Mouse (Mus musculus) hindbrain, embryonic 16.5 days (tissue): ENCODE measurements around the gene Prkd1. TPM values are rescaled to one million over a fixed set of nuclear protein-coding genes. Genes with fewer than 3 reads are reported as not detected.

ENCODE experiments used
- ATAC-seq: fragments of 200-750 bp; cut with Nextera tagmentation; 2 replicates; pipeline ENCODE4 v1.8.0; 2017; ENCODE audit warnings: moderate TSS enrichment, moderate library complexity
- H3K27ac ChIP-seq: fragments of 300-500 bp; sonication (generic); 2 replicates; pipeline ENCODE4 v1.5.1; 2014; ENCODE audit warnings: low read depth, mild to moderate bottlenecking, control low read depth, low read length, moderate library complexity
- H3K27me3 ChIP-seq: fragments of 300-500 bp; sonication (generic); replicated peaks from 2 replicates; pipeline ENCODE4 v1.6.1; 2014; ENCODE audit warnings: low read length; ENCODE audit not compliant: control insufficient read depth, insufficient read depth
- H3K36me3 ChIP-seq: fragments of 300-500 bp; sonication (generic); 2 replicates; pipeline ENCODE4 v1.6.1; 2014; ENCODE audit warnings: mild to moderate bottlenecking, low read length, moderate library complexity, mixed read lengths; ENCODE audit not compliant: control insufficient read depth, insufficient read depth
- H3K4me1 ChIP-seq: fragments of 300-500 bp; sonication (generic); 2 replicates; pipeline ENCODE4 v1.6.1; 2014; ENCODE audit warnings: low read depth, low read length; ENCODE audit not compliant: control insufficient read depth, insufficient read depth
- H3K4me2 ChIP-seq: fragments of 300-500 bp; sonication (generic); 2 replicates; pipeline ENCODE4 v1.6.1; 2014; ENCODE audit warnings: mild to moderate bottlenecking, low read length, control low read depth, moderate library complexity
- H3K4me3 ChIP-seq: fragments of 300-500 bp; sonication (generic); 2 replicates; pipeline ENCODE4 v1.5.1; 2014; ENCODE audit warnings: mild to moderate bottlenecking, low read length, control low read depth, moderate library complexity
- H3K9ac ChIP-seq: fragments of 300-500 bp; sonication (generic); 2 replicates; pipeline ENCODE4 v1.6.1; 2014; ENCODE audit warnings: low read depth, mild to moderate bottlenecking, control low read depth, low read length, moderate library complexity
- H3K9me3 ChIP-seq: fragments of 300-500 bp; sonication (generic); 2 replicates; pipeline ENCODE4 v1.6.1; 2014; ENCODE audit warnings: mild to moderate bottlenecking, low read length, moderate library complexity; ENCODE audit not compliant: control insufficient read depth
- WGBS: fragments of 180-500 bp; shearing (Covaris S2); extraction: QIAGEN DNeasy Blood & Tissue Kit; methylation state at CpG from one replicate; pipeline ENCODE4 v1.1.7; 2014; 5-methylcytosine and 5-hydroxymethylcytosine counted together
- polyA plus RNA-seq: library from polyadenylated mRNA; unstranded; fragments of >200 nt; fragmentation: Nextera tagmentation; extraction: Ambion mirVana; gene quantifications from 2 replicates; pipeline ENCODE4 v1.2.1, GENCODE M21; 2015

Prkd1 gene
- polyA plus RNA-seq, 1 experiment from 2014 or later: 1.7 TPM

DNA sequence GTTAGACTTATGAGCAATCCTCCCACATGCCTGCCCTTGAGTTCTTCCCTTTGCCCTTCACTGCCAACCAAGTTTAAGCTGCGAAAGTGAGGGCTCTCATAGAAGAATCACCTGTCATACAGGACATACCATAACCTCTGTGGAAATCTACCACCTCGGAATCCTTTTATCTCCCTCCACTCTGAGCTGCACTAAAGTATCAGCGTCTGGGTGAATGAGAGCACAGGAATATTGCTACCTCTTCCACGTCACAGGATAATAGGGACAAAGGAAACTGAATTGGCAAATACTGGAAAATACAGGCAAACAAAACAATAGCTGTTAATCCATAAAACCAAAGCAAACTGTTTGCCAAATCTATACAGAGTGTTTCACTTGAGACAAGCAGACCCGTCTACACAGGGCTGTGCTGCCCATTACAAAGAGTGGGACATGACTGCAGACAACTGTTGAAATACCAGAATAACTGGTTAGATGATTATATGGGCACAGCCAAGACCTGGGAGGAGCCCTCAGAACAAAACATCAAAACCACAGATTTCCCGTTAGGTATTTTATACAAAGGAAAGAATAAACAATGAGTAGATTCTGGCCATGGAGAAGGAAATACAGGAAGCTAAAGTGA lies 60.6 kb downstream of the Prkd1 start:
- no peak overlapping the region for H3K27ac ChIP-seq
- H3K9ac ChIP-seq: no peak overlapping the region
- H3K4me2 ChIP-seq: no peak overlapping the region
- no peaks in the 10 kb centered on the region for H3K4me1 ChIP-seq
- no peak for ATAC-seq
- no peak overlapping the region for H3K4me3 ChIP-seq
- no peaks in the 10 kb centered on the region for H3K9me3 ChIP-seq
- 91% methylated on average over 6 of the region's 6 CpGs for WGBS
- H3K27me3 ChIP-seq: no peaks in the 10 kb centered on the region
- H3K36me3 ChIP-seq: no peaks in the 10 kb centered on the region

DNA sequence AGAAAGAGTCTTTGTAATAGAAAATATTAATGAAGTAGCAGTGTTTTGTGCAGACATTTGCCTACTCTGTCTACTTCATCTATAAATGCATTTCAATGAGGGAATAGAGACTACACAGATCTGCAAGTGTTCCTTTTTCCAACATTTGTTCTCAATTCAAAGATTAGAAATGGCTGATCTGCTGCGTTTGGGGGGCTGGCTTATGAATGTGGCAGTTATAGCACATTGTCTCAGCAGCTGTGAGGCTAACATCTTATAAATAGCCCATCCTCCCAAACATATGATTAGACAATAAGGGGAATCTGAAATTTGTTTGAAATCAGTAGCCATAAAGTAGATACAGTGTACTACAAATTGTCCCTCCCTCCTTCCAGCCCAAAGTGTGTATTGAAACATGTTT lies 83.7 kb downstream of the Prkd1 start:
- peaks cover 4% of the 10 kb centered on the region; the same call in 1 of the 2 replicates for H3K9me3 ChIP-seq
- no peak overlapping the region for H3K9ac ChIP-seq
- H3K27ac ChIP-seq: no peak overlapping the region
- no peak for ATAC-seq
- H3K36me3 ChIP-seq: no peaks in the 10 kb centered on the region
- no peaks in the 10 kb centered on the region for H3K27me3 ChIP-seq
- no peaks in the 10 kb centered on the region for H3K4me1 ChIP-seq
- WGBS: 61% methylated on average over 1 of the region's 1 CpGs
- no peak overlapping the region for H3K4me2 ChIP-seq
- H3K4me3 ChIP-seq: no peak overlapping the region

DNA sequence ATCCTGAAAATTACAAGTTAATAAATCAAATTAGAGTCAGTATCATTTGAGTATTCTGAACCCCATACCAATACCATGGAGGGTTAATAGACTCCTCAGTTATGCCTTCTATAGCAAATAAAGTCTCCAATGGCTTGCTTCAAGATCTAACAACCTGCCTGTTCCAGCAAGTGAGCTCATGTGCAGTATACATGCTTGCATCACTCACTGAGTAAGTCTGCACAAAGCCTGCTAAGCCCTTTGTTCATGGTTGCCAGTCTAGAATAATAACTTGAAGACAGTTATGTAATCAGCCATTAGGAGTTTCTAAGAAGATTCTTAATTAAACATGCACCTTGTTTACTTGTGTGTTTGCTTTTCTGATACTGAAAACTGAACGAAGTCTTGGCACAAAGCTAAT lies 88.4 kb downstream of the Prkd1 start:
- Histone ChIP-seq H3K9ac (no peak overlapping the region), H3K4me2 (no peak overlapping the region), H3K9me3 (peaks cover 4% of the 10 kb centered on the region; the same call in 1 of the 2 replicates), H3K27ac (no peak overlapping the region), H3K36me3 (no peaks in the 10 kb centered on the region), H3K27me3 (no peaks in the 10 kb centered on the region), H3K4me1 (no peaks in the 10 kb centered on the region), H3K4me3 (no peak overlapping the region)
- no peak for ATAC-seq
- 78% methylated on average over 1 of the region's 1 CpGs for WGBS

DNA sequence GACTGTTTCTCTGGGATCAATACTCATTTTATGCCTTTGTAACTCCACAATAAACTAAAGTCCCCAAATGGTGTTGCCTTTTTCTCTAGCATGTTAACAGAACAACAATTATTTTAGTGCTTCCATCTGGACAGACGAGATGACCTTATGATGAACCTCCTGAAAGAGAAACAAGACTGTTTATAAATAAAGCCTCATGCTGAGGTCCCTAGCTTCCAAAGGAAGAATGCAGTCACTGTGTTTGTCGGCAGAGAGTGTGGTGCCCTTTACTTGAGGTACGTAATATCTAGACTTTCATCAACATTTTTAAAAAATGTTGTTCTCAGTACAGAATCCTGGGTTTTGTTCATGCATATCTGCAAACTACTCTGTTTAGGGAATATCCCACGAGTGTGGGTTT lies 90.7 kb downstream of the Prkd1 start:
- Histone ChIP-seq H3K9ac (no peak overlapping the region), H3K27me3 (no peaks in the 10 kb centered on the region), H3K4me1 (no peaks in the 10 kb centered on the region), H3K4me3 (no peak overlapping the region), H3K27ac (no peak overlapping the region), H3K36me3 (no peaks in the 10 kb centered on the region), H3K4me2 (no peak overlapping the region), H3K9me3 (peaks cover 4% of the 10 kb centered on the region; the same call in 1 of the 2 replicates)
- 50% methylated on average over 4 of the region's 4 CpGs for WGBS
- no peak for ATAC-seq

DNA sequence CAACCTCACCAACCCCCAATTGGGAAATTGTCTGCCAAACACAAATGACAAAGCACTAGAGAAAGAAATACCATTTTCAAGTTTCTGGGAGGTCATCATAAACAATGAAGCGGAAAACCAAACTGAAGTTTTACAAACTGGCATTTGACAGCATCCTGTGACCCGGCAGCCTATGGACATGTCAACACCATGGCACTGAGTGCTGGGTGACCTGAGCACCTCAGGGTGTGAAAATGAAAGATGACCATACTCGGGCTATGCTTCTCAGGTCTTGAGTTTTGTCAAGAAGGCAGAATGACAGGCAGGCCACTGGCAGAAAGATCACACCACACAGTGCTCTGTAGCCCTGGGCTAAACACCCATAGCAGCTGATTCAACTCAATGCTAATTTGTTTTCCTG lies 94.7 kb downstream of the Prkd1 start:
- H3K27me3 ChIP-seq: no peaks in the 10 kb centered on the region
- no peak overlapping the region for H3K4me3 ChIP-seq
- no peak overlapping the region for H3K4me2 ChIP-seq
- no peak for ATAC-seq
- H3K4me1 ChIP-seq: peaks cover 8% of the 10 kb centered on the region
- no peak overlapping the region for H3K27ac ChIP-seq
- no peaks in the 10 kb centered on the region for H3K36me3 ChIP-seq
- no peak overlapping the region for H3K9ac ChIP-seq
- 60% methylated on average over 3 of the region's 3 CpGs for WGBS
- H3K9me3 ChIP-seq: no peaks in the 10 kb centered on the region

DNA sequence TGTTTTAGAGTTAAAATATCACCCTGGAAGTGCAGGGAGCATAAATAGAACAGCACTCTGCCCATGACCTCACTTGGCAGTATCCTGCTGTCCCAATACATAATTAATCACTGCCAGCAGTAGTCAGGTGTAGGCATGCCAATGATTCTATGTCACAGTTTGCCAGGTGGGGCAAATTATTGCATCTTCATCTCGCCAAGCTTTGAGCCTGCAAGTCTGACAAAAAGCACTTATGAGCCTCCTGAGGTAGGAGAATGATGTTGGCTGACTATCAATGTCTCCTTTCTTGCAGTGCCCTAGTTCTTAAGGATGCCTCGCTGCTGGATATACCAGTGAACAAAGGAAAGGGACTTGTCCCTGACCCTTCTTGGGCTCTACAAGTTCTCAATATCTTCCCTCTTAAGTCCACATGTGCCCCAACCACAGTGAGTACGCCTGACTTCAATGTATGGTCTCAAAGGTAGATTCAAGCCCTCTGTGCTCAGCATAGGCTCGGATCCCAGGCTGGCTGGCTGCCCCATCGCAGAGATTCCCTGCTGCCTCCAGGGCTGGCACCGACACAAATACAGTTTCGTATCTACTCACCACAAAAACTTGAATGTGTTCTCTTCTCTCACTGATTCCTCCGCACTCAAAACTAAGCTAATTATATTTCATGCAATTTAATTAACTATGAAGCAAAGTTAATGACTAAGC lies 98.9 kb downstream of the Prkd1 start:
- Histone ChIP-seq H3K9me3 (no peaks in the 10 kb centered on the region), H3K4me3 (no peak overlapping the region), H3K4me2 (no peak overlapping the region), H3K27me3 (no peaks in the 10 kb centered on the region), H3K4me1 (peaks cover 10% of the 10 kb centered on the region), H3K9ac (no peak overlapping the region), H3K27ac (no peak overlapping the region; the same call in 1 of the 2 replicates), H3K36me3 (no peaks in the 10 kb centered on the region)
- peak; percentile 87 for ATAC-seq
- 49% methylated on average over 8 of the region's 8 CpGs for WGBS

DNA sequence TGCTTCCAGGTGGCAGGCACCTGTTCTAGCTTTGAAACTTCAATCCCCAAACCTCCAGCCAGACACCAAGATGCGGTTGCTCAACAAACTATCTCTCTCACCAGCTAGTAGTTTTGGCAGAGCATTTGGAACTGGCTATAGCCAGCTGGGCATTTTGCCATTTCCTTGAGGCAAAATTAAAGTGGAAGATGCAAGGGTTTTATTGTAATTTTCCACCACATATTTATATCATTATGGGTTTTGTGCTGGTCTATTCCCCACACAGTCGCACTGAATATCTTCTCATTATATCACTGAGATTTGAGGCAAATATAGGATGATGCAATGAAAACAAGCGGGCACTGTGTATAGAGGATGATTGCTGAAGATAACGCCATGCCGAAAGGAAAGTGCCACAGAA lies 102.5 kb downstream of the Prkd1 start:
- no peaks in the 10 kb centered on the region for H3K36me3 ChIP-seq
- ATAC-seq: no peak
- peaks cover 10% of the 10 kb centered on the region for H3K4me1 ChIP-seq
- no peaks in the 10 kb centered on the region for H3K9me3 ChIP-seq
- H3K4me3 ChIP-seq: no peak overlapping the region
- H3K9ac ChIP-seq: no peak overlapping the region
- WGBS: 76% methylated on average over 5 of the region's 5 CpGs
- no peak overlapping the region for H3K4me2 ChIP-seq
- no peaks in the 10 kb centered on the region for H3K27me3 ChIP-seq
- no peak overlapping the region for H3K27ac ChIP-seq

DNA sequence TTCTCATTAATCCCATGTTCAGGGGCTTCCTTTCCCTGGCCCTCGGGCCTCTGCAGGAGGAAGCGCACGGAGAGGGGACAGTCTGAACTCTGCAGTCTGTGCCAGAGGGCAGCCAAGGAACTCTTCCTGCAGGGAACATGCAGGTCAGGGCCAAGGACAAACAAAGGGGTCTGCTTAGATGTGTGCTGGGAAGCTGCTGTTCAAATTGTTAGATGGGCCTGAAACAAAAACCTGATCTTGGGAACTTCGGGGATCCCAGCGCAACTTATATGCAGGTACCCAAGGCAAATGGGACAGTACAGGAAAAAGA lies 103.3 kb downstream of the Prkd1 start:
- Histone ChIP-seq H3K27ac (no peak overlapping the region), H3K4me3 (no peak overlapping the region), H3K27me3 (no peaks in the 10 kb centered on the region), H3K9me3 (no peaks in the 10 kb centered on the region), H3K4me1 (peaks cover 10% of the 10 kb centered on the region), H3K4me2 (no peak overlapping the region), H3K9ac (no peak overlapping the region), H3K36me3 (no peaks in the 10 kb centered on the region)
- WGBS: 48% methylated on average over 5 of the region's 5 CpGs
- ATAC-seq: no peak

DNA sequence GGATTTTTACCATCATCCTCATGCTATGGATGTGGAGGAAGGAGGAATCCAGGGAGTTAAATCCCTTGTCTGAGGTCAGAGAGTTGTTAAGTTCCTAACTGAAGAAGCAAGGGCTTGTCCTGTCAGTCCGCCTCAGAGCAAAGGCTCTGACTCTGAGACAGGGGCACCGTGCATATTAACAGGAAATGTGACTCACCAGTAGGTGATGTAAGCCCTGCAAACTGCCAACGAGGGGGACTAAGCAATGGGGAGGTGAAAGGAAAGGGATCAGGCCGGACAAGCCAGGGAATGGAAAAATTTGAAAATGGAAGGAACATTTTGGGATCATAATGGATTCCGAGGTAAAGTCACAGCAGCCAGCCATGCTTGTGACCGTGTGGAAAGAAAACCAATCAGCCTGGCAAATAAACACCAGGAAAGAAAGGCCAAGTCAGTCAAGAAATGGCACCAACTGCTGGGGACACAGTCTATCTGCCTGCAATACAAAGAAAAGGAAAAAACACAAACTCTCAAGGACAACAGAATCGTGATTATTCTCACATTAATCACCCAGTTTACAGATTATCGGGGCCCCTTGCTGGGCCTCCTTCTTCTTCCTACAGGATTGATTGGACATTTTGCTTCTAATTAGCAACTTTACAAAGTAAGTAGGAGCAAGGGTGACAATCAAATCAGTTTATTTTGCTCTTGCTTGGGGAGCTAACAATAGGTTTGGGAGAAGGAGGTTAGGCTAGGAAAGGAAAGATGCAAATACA lies 103.9 kb downstream of the Prkd1 start:
- Histone ChIP-seq H3K4me1 (peaks cover 7% of the 10 kb centered on the region), H3K4me3 (no peak overlapping the region), H3K27ac (no peak overlapping the region), H3K9me3 (no peaks in the 10 kb centered on the region), H3K9ac (no peak overlapping the region), H3K27me3 (no peaks in the 10 kb centered on the region), H3K4me2 (no peak overlapping the region), H3K36me3 (no peaks in the 10 kb centered on the region)
- 30% methylated on average over 8 of the region's 8 CpGs for WGBS
- ATAC-seq: no peak
